Mouse (Mus musculus) kidney, adult 2 months (tissue): ENCODE measurements around the gene Wnt9a.

Source experiments
- CTCF ChIP-seq: fragments of 200-500 bp; conservative IDR thresholded peaks from 2 replicates; pipeline ENCODE4 v1.5.1; 2011; ENCODE audit warnings: low read depth, mild to moderate bottlenecking, control low read depth, low read length, moderate library complexity, mixed read lengths; ENCODE audit not compliant: insufficient read depth, insufficient read length
- POLR2A ChIP-seq: fragments of 200-500 bp; IDR thresholded peaks from one replicate; pipeline ENCODE4 v1.6.1; 2011; ENCODE audit warnings: low read depth, low read length, control low read depth

DNA sequence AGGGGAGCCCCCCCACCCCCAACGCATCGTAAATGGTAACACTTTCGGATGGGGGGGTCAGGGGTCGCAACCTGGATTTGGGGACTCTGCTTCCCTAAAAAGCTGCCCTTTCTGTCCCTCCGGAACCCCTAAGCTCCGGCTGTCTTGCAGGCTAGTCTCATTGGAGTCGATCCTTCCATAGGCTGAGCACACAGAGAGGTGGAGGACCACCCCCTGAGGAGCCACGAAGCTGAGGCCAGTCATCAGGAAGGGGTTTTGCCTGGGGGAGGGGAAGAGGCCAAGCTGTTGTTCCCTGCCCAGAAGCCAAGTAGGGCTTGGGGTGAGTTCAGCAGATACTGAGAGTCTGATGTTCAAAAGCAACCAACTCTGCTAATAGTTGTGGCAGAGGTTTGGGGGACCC is 42.1 kb upstream of the Wnt9a start:
- TF ChIP-seq CTCF (no peak), POLR2A (no peak)
